Mouse (Mus musculus) intestine, postnatal 0 days (tissue): Measurements from ENCODE around the gene Slc39a11. TPM values are rescaled to one million over a fixed set of nuclear protein-coding genes. Genes with fewer than 3 reads are reported as not detected.
A peak's percentile ranks its signal among the peaks of the same experiment; 100 is the strongest.

Experiments used
- ATAC-seq: fragments of 200-750 bp; cut with Nextera tagmentation; 2 replicates; pipeline ENCODE4 v1.8.0; 2017; ENCODE audit warnings: mild to moderate bottlenecking, moderate TSS enrichment, moderate library complexity
- H3K27ac ChIP-seq: fragments of 300-500 bp; sonication (generic); 2 replicates; pipeline ENCODE4 v1.5.1; 2014; ENCODE audit warnings: mild to moderate bottlenecking, low read depth, low read length, moderate library complexity
- H3K27me3 ChIP-seq: fragments of 300-500 bp; sonication (generic); replicated peaks from 2 replicates; pipeline ENCODE4 v1.6.1; 2014; ENCODE audit warnings: low read length, mixed read lengths; ENCODE audit not compliant: control insufficient read depth, insufficient read depth
- H3K36me3 ChIP-seq: fragments of 300-500 bp; sonication (generic); 2 replicates; pipeline ENCODE4 v1.6.1; 2014; ENCODE audit warnings: mild to moderate bottlenecking, moderate library complexity; ENCODE audit not compliant: control insufficient read depth, insufficient read depth
- H3K4me1 ChIP-seq: fragments of 300-500 bp; sonication (generic); replicated peaks from 2 replicates; pipeline ENCODE4 v1.6.1; 2014; ENCODE audit warnings: antibody characterized with exemption, low read length, mixed read lengths; ENCODE audit not compliant: control insufficient read depth, insufficient read depth
- H3K4me2 ChIP-seq: fragments of 300-500 bp; sonication (generic); replicated peaks from 2 replicates; pipeline ENCODE4 v1.6.1; 2014; ENCODE audit warnings: low read depth, mild to moderate bottlenecking, moderate library complexity
- H3K4me3 ChIP-seq: fragments of 300-500 bp; sonication (generic); 2 replicates; pipeline ENCODE4 v1.5.1; 2014; ENCODE audit warnings: low read depth, low read length
- H3K9ac ChIP-seq: fragments of 300-500 bp; sonication (generic); 2 replicates; pipeline ENCODE4 v1.6.1; 2014; ENCODE audit warnings: mild to moderate bottlenecking, low read depth, low read length
- H3K9me3 ChIP-seq: fragments of 300-500 bp; sonication (generic); 2 replicates; pipeline ENCODE4 v1.6.1; 2016; ENCODE audit warnings: mixed run types; ENCODE audit not compliant: control insufficient read depth
- CTCF ChIP-seq: sonication (generic); IDR thresholded peaks from 2 replicates; pipeline ENCODE4 v1.5.1; 2016; ENCODE audit warnings: low read depth, mild to moderate bottlenecking, control low read depth, antibody characterized with exemption, moderate library complexity
- WGBS: fragments of 180-500 bp; shearing (Covaris S2); extraction: QIAGEN DNeasy Blood & Tissue Kit; methylation state at CpG from one replicate; pipeline ENCODE4 v1.1.7; 2014; 5-methylcytosine and 5-hydroxymethylcytosine counted together
- polyA plus RNA-seq: library from polyadenylated mRNA; unstranded; fragments of >200 nt; fragmentation: Nextera tagmentation; extraction: Ambion mirVana; gene quantifications from 2 replicates; pipeline ENCODE4 v1.2.1, GENCODE M21; 2015

Gene Slc39a11
- polyA plus RNA-seq, 1 experiment from 2014 or later: 50.7 TPM

- ATAC-seq: peak; percentile 6
- Histone ChIP-seq H3K4me1 (peaks cover 11% of the 10 kb centered on the region), H3K9me3 (no peaks in the 10 kb centered on the region), H3K36me3 (peaks cover 5% of the 10 kb centered on the region), H3K4me2 (peak overlapping the region; percentile 87), H3K4me3 (peak overlapping the region; percentile 84), H3K27me3 (no peaks in the 10 kb centered on the region), H3K27ac (peak overlapping the region; percentile 96), H3K9ac (peak overlapping the region; percentile 86)
- 2% methylated on average over 38 of the region's 38 CpGs for WGBS
- TF ChIP-seq CTCF: no peak
These were observed 33.2 kb upstream of the Slc39a11 start for GRCm38 (mm10) chr11:113682897-113683626.

GRCm38 (mm10) chr11:113681979-113682378 lies 32.1 kb upstream of the Slc39a11 start:
- 0 out of 2 replicates have a peak, but pooled peaks cover 2% of the 10 kb centered on the region for H3K36me3 ChIP-seq
- H3K9ac ChIP-seq: no peak overlapping the region
- H3K4me1 ChIP-seq: peaks cover 11% of the 10 kb centered on the region
- H3K27ac ChIP-seq: no peak overlapping the region
- H3K27me3 ChIP-seq: no peaks in the 10 kb centered on the region
- peak overlapping the region; percentile 87 for H3K4me2 ChIP-seq
- no peak for ATAC-seq
- H3K4me3 ChIP-seq: 0 out of 2 replicates have a peak overlapping the region, but pooled peaks have one; percentile 84
- TF ChIP-seq CTCF: no peak
- H3K9me3 ChIP-seq: no peaks in the 10 kb centered on the region

GRCm38 (mm10) chr11:113680954-113681353 lies 31.1 kb upstream of the Slc39a11 start:
- Histone ChIP-seq H3K9me3 (no peaks in the 10 kb centered on the region), H3K27me3 (no peaks in the 10 kb centered on the region), H3K36me3 (peaks cover 9% of the 10 kb centered on the region; the same call in 1 of the 2 replicates), H3K4me1 (peaks cover 11% of the 10 kb centered on the region), H3K4me3 (no peak overlapping the region), H3K27ac (no peak overlapping the region), H3K9ac (no peak overlapping the region), H3K4me2 (no peak overlapping the region)
- no peak for ATAC-seq
- WGBS: 80% methylated on average over 2 of the region's 2 CpGs
- TF ChIP-seq CTCF: no peak

GRCm38 (mm10) chr11:113678373-113678772 lies 28.5 kb upstream of the Slc39a11 start:
- Histone ChIP-seq H3K36me3 (peaks cover 32% of the 10 kb centered on the region), H3K4me1 (peaks cover 7% of the 10 kb centered on the region; the same call in 1 of the 2 replicates), H3K4me3 (no peak overlapping the region), H3K27ac (no peak overlapping the region), H3K9ac (no peak overlapping the region), H3K27me3 (no peaks in the 10 kb centered on the region), H3K9me3 (no peaks in the 10 kb centered on the region), H3K4me2 (no peak overlapping the region)
- ATAC-seq: no peak
- WGBS: 78% methylated on average over 8 of the region's 8 CpGs
- peak; percentile 31 for TF ChIP-seq CTCF

GRCm38 (mm10) chr11:113677378-113677777 lies 27.5 kb upstream of the Slc39a11 start:
- no peak overlapping the region for H3K27ac ChIP-seq
- H3K36me3 ChIP-seq: peaks cover 38% of the 10 kb centered on the region
- no peak for ATAC-seq
- H3K9me3 ChIP-seq: no peaks in the 10 kb centered on the region
- peaks cover 4% of the 10 kb centered on the region; the same call in 1 of the 2 replicates for H3K4me1 ChIP-seq
- no peak overlapping the region for H3K4me3 ChIP-seq
- H3K27me3 ChIP-seq: no peaks in the 10 kb centered on the region
- H3K4me2 ChIP-seq: no peak overlapping the region
- WGBS: 98% methylated on average over 2 of the region's 2 CpGs
- H3K9ac ChIP-seq: no peak overlapping the region
- no peak for TF ChIP-seq CTCF

GRCm38 (mm10) chr11:113676847-113677246 lies 27.0 kb upstream of the Slc39a11 start:
- Histone ChIP-seq H3K9me3 (no peaks in the 10 kb centered on the region), H3K36me3 (peaks cover 38% of the 10 kb centered on the region), H3K4me2 (no peak overlapping the region), H3K27me3 (no peaks in the 10 kb centered on the region), H3K9ac (no peak overlapping the region), H3K4me1 (no peaks in the 10 kb centered on the region), H3K4me3 (no peak overlapping the region), H3K27ac (no peak overlapping the region)
- no peak for ATAC-seq
- TF ChIP-seq CTCF: no peak
- 88% methylated on average over 2 of the region's 2 CpGs for WGBS
